Mouse (Mus musculus): ENCODE data around the gene Msmp. TPM values are rescaled to one million over a fixed set of nuclear protein-coding genes. Genes with fewer than 3 reads are reported as not detected.

The Msmp gene
- polyA plus RNA-seq (2021) = not detected

DNA sequence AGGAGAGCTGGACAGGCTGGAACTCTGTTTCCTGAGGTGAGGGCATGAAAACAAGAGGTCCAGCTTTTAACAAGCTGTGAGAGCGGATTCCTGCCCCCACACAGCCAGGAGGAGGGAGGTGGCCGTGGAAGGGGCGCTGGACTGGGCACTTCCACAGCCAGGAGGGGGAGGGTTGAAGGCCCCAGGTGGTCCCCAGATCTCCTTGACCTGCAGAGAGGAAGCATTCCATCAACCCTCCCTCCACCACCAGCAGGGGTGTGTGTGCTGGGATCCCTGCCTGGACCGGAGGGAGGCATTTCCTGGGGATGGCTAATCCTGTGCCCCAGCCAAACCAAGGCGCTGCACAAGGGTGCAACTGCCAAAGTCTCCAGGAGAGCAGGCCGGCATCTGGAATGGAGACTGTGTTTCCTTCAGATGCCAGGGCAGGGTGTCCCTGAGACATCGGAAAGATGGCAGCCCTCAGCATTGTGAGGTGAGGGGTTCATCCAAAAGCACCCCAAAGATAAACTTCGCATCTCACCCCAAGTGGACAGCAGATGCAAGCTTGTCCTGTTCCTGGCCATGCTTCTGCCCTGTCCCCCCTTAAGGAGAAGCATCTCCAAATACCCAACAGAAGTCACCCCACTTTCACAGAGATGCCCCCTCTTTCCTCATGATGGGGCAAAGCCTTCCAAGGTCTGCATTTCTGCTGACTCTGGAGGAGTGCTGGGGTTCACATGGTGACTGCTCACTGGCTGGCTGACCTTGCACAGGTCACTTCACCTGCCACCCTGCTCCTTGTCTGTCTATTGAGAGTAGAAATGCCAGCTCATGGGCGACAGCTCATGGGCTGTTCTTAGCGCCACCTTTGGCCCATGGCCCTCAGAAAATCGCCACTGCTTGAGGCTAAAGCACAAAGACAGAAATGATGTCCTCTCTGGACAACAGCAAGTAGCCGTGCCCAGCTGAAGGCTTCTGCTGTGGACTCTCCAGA is at the start of gene Msmp:
TSS of gene Msmp (minus strand) at position 51 of the 973 bp plus-strand sequence.
- POLR2A ChIA-PET = interaction anchor here (0.7 kb wide), 1 partner anchor 36 kb away, joined by 4 read pairs; no protein-coding TSS in a partner anchor
- DNase-seq (ENCODE audit: low read depth, low spot score) = no peak
- no peaks in the 10 kb centered on the region for H3K27me3 ChIP-seq
- in situ Hi-C loops (cut with MboI; ENCODE audit: low pct_unique_long_range_greater_than_20kb) = no loop called here
- CTCF ChIA-PET = interaction anchor here (1.2 kb wide), 1 partner anchor 144 kb away, joined by 3 read pairs; no protein-coding TSS in a partner anchor
- no peak for TF ChIP-seq CTCF (IDR thresholded peaks at IDR 0.05)
- no peak for ATAC-seq

DNA sequence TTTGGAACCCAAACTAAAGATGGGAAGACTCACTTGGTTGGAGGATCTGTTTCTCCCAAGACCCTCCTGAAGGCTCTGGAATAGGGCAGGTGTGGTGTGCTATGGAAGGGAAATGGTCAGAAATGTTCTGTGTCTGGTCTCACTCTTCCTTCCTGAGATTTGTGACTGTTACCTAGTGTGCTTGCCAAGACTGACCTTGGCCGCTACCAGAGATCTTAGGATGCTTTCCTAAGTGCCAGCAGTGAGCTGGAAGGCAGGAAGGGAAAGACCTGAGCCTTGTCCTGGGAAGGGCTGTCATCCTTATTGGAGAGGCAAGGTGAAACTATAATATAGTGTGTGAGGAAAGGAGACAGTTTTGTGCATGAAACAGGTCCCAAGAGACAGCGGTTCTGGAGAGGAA is 49.4 kb upstream of the Msmp start:
- ATAC-seq (no peak), DNase-seq (ENCODE audit: low read depth, low spot score) (no peak)
- TF ChIP-seq CTCF (IDR thresholded peaks at IDR 0.05) = no peak
- H3K27me3 ChIP-seq = no peaks in the 10 kb centered on the region
- in situ Hi-C loops (cut with MboI; ENCODE audit: low pct_unique_long_range_greater_than_20kb) = loop anchor here (5.0 kb wide), 1 partner anchor 74 kb away; no protein-coding TSS in a partner anchor
- ChIA-PET CTCF (no interaction called here), POLR2A (no interaction called here)

DNA sequence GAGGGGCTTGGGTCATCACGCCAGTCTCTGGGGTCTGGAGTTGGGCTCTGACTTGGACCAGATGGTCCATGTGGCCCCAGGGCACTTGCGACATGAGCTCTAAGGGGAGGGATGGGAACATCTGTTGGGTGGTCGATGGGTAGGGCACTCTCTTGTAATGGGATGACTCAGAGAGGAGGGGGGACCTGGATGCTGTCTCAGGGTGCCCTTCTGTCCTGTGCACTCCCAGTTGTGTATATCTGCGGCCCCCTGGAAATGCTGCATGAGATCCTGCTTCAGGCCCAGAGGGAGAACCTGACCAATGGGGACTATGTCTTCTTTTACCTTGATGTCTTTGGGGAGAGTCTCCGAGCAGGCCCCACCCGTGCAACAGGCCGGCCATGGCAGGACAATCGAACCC is 49.0 kb upstream of the Msmp start:
- ChIA-PET CTCF (interaction anchor here (1.0 kb wide), 1 partner anchor 33 kb away, joined by 3 read pairs; no protein-coding TSS in a partner anchor), POLR2A (no interaction called here)
- TF ChIP-seq CTCF (IDR thresholded peaks at IDR 0.05) = no peak
- H3K27me3 ChIP-seq = no peaks in the 10 kb centered on the region
- DNase-seq (ENCODE audit: low read depth, low spot score) (no peak), ATAC-seq (no peak)
- in situ Hi-C loops (cut with MboI; ENCODE audit: low pct_unique_long_range_greater_than_20kb) = loop anchor here (5.0 kb wide), 1 partner anchor 74 kb away; no protein-coding TSS in a partner anchor

DNA sequence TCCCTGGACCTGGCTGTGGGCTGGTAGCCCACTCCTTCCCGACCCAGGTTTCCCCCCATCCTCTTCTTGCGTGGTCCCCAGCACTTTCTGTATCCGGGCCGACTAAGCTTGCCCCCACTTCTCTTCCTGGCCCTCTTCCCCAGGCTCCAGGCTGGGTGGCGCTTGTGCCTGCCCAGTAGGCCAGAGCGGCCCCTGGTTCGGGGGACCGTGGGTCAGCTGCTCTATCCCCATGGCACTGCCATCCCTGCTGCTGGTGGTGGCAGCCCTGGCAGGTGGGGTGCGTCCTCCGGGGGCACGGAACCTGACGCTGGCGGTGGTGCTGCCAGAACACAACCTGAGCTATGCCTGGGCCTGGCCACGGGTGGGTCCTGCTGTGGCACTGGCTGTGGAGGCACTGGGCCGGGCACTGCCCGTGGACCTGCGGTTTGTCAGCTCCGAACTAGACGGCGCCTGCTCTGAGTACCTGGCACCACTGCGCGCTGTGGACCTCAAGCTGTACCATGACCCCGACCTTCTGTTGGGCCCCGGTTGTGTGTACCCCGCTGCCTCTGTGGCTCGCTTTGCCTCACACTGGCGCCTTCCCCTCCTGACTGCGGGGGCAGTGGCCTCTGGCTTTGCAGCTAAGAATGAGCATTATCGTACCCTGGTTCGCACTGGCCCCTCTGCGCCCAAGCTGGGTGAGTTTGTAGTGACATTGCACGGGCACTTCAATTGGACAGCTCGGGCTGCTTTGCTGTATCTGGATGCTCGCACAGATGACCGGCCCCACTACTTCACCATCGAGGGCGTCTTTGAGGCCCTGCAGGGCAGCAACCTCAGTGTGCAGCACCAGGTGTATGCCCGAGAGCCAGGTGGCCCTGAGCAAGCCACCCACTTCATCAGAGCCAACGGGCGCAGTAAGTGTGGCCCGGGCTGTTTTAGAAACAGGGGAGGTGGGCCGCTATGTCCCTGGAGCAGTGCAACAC is 47.9 kb upstream of the Msmp start:
- in situ Hi-C loops (cut with MboI; ENCODE audit: low pct_unique_long_range_greater_than_20kb) = loop anchor here (5.0 kb wide), 1 partner anchor 75 kb away; no protein-coding TSS in a partner anchor
- ChIA-PET CTCF (interaction anchor here (1.0 to 1.3 kb wide), 2 partner anchors 34 kb away, joined by 3 to 4 read pairs; no protein-coding TSS in a partner anchor), POLR2A (interaction anchor here (1.8 kb wide), 1 partner anchor 36 kb away, joined by 5 read pairs; no protein-coding TSS in a partner anchor)
- no peaks in the 10 kb centered on the region for H3K27me3 ChIP-seq
- DNase-seq (ENCODE audit: low read depth, low spot score) (no peak), ATAC-seq (no peak)
- TF ChIP-seq CTCF (IDR thresholded peaks at IDR 0.05) = no peak

DNA sequence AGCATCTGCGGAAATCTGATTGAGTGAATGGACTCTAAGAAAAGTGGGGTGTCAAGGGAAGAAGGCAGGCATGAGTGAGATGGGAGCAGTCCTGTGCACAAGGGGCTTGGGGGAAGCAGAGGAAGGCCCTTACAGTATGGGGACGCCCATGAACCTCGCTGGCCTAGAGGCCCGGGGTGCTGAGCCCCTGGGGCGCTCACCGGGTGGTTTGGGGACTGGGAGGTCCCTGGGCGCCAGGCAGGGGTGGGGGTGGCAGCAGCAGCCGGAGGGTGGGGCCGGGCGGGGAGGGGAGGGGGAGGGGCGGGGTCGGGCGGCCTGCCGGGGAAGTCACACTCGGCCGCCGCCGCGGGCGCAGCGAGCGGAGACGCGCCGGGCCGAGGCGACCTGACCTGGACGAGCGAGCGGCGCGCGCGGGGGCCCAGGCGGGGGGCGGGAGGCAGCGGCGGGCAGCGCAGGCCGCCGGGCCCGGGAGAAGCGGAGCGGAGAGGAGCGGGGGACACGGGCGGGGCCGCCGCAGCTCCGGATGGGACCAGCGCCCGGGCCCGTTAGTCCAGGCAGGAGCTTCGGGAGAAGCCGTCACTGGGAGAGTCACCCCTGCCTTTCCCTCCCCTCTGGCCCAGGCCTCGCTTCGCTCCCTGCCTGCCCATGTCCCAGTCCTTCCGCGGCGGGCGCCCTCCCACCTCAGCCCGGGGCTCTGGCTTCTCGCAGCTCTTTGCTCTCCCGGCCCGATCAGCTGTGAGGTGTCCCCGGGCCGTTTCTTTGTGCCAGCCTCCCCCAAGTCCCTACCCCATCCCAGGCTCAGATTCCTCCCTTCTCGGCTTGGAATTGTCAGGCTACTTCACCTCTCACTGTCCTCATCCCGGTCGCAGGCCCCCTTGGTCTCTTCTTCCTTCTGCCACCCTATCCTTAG is 47.0 kb upstream of the Msmp start, which contains the start of gene Npr2:
TSS of gene Npr2 (plus strand) at position 890 of the 910 bp plus-strand sequence.
- in situ Hi-C loops (cut with MboI; ENCODE audit: low pct_unique_long_range_greater_than_20kb) = loop anchor here (5.0 kb wide), 1 partner anchor 76 kb away; no protein-coding TSS in a partner anchor
- H3K27me3 ChIP-seq = no peaks in the 10 kb centered on the region

DNA sequence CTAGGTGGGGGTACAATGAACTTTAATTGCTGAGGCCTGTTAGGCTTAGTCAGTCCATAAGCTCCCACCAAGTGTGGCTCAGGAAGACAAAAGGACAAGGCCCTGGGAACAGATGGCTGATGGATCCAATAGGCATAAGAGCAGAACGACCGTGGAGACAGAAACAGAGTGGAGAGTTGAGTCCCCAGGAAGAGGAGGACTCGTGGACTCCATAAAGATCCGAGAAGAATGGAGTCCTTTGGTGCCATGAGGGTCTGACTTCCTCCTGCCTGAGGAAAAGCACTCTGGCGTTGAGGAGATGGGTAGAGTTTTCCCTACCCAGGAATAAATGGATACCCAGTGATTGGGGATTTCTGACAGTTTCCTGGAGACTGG is 46.4 kb upstream of the Msmp start:
- CTCF ChIA-PET = interaction anchor here (0.7 to 1.8 kb wide), 17 partner anchors 11 to 113 kb away, joined by 3 to 15 read pairs (median 4); partner anchors contain the start of genes Creb3, Hint2, Olfr71 and Tln1
- ATAC-seq = no peak
- H3K27me3 ChIP-seq = no peaks in the 10 kb centered on the region
- TF ChIP-seq CTCF (IDR thresholded peaks at IDR 0.05) = no peak
- no peak for DNase-seq (ENCODE audit: low read depth, low spot score)
- in situ Hi-C loops (cut with MboI; ENCODE audit: low pct_unique_long_range_greater_than_20kb) = loop anchor here (5.0 kb wide), 1 partner anchor 77 kb away; no protein-coding TSS in a partner anchor
- POLR2A ChIA-PET = interaction anchor here (1.0 to 1.3 kb wide), 2 partner anchors 24 to 36 kb away, joined by 3 to 4 read pairs; no protein-coding TSS in a partner anchor

More for the DNA sequence above, 47.0 kb upstream of the Msmp start, which contains the start of gene Npr2:
- ChIA-PET POLR2A (interaction anchor here (1.0 to 1.8 kb wide), 3 partner anchors 24 to 37 kb away, joined by 3 to 5 read pairs (median 4); no protein-coding TSS in a partner anchor), CTCF (interaction anchor here (1.0 to 1.8 kb wide), 9 partner anchors 13 to 113 kb away, joined by 3 to 15 read pairs (median 4); partner anchors contain the start of gene Hint2)
- TF ChIP-seq CTCF (IDR thresholded peaks at IDR 0.05) = no peak
- DNase-seq (ENCODE audit: low read depth, low spot score) (no peak), ATAC-seq (peak; percentile 26)

DNA sequence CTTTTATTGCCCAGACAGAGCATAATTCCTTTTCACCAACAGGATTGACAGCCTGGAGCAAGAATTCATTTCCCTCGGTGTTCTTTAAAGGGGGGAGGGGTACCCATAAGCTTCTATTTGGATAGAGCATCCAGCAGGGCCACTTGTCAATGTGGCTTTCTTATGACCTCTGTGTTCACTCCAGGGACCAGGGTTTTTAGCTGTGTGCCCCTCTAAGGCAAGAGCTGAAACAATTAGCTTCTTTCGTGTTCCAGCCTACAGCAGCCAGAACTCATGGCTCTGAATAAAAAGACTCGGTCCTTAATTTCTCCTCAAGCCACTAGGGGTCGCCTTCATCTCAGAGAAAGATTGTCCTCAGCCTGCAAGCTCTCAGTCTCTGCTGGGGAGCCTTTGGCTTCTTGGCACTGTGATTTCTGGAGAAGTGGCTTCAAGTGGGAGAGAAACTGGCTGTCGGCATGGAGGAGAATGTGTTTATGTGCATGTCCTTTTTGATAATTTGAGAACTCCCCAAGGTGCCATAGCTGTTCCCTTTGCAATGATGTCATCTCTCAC is 45.8 kb upstream of the Msmp start:
- POLR2A ChIA-PET = interaction anchor here (1.0 to 1.3 kb wide), 2 partner anchors 23 to 37 kb away, joined by 3 to 4 read pairs; no protein-coding TSS in a partner anchor
- TF ChIP-seq CTCF (IDR thresholded peaks at IDR 0.05) = no peak
- H3K27me3 ChIP-seq = no peaks in the 10 kb centered on the region
- CTCF ChIA-PET = interaction anchor here (0.7 to 1.8 kb wide), 21 partner anchors 11 to 203 kb away, joined by 3 to 15 read pairs (median 4); partner anchors contain the start of genes Creb3, Hint2, Olfr71 and Tln1
- ATAC-seq (peak; percentile 49), DNase-seq (ENCODE audit: low read depth, low spot score) (peak; percentile 59)
- in situ Hi-C loops (cut with MboI; ENCODE audit: low pct_unique_long_range_greater_than_20kb) = loop anchor here (5.0 kb wide), 1 partner anchor 77 kb away; no protein-coding TSS in a partner anchor

DNA sequence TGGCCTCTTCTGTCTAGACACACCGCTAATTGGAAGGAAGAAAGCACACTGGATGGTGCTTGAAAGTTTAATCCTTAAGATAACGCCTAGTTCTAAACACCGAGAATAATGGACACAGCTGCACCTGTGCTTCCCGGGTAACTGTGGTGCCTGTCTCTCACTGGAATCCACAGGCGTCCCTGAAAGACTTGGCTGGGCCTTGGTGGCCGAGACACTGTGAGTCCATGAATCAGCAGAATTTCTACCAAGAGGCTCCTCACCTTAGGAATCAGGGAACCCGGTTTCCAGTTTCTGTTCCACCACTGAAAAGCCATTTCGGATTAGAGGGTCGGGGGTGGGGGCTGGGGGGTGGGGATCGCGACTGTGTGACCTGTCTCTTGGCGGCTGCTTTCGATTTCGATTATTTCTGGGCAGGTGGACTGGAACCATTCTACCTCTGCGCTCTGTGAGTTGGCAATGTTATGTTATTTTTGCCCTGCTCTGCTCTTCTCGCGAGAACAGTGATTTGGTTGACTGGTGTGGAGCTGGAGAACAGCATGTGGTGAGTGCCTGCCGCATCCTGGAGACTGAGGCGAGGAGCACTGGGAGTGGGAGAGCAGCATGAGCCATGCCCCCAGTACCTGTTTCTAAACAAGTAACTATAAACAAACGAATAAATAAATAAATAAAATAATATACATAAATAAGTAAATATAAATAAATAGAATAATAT is 45.0 kb upstream of the Msmp start:
- POLR2A ChIA-PET = no interaction called here
- in situ Hi-C loops (cut with MboI; ENCODE audit: low pct_unique_long_range_greater_than_20kb) = no loop called here

More for the DNA sequence above, 45.0 kb upstream of the Msmp start:
- H3K27me3 ChIP-seq = no peaks in the 10 kb centered on the region
- no peak for ATAC-seq
- CTCF ChIA-PET = interaction anchor here (1.0 to 1.8 kb wide), 18 partner anchors 12 to 204 kb away, joined by 3 to 15 read pairs (median 4); partner anchors contain the start of genes Creb3, Olfr71 and Tln1
- no peak for DNase-seq (ENCODE audit: low read depth, low spot score)
- TF ChIP-seq CTCF (IDR thresholded peaks at IDR 0.05) = no peak
